Mouse (Mus musculus): Measurements from ENCODE around the gene Olfr1342. TPM values are rescaled to one million over a fixed set of nuclear protein-coding genes. Genes with fewer than 3 reads are reported as not detected.

Gene Olfr1342
- polyA plus RNA-seq, 1 experiment from 2014 or later, result not detected

Other genes starting within 250 kb of the Olfr1342 start
- gene Mpl, start 235.2 kb downstream of the Olfr1342 start, polyA plus RNA-seq (2014; fragmentation: Nextera tagmentation; extraction: Ambion mirVana), result 3.7 and 4.4 TPM in 2 replicates
- 34.6 and 40.9 TPM in 2 replicates for gene Tie1, start 202.7 kb downstream of the Olfr1342 start, polyA plus RNA-seq (2014; fragmentation: Nextera tagmentation; extraction: Ambion mirVana)
- 0.31 and 0.39 TPM in 2 replicates for gene 2610528J11Rik, start 165.8 kb downstream of the Olfr1342 start, polyA plus RNA-seq (2014; fragmentation: Nextera tagmentation; extraction: Ambion mirVana)
- gene Tmem125, start 148.7 kb downstream of the Olfr1342 start, polyA plus RNA-seq (2014; fragmentation: Nextera tagmentation; extraction: Ambion mirVana), result 0.16 and 0.45 TPM in 2 replicates
- 1.2 and 1.5 TPM in 2 replicates for gene Cfap57, start 72.0 kb downstream of the Olfr1342 start, polyA plus RNA-seq (2014; fragmentation: Nextera tagmentation; extraction: Ambion mirVana)
- 106 and 111 TPM in 2 replicates for gene Ebna1bp2, start 72.0 kb downstream of the Olfr1342 start, polyA plus RNA-seq (2014; fragmentation: Nextera tagmentation; extraction: Ambion mirVana)
- not detected in 2 replicates for gene Olfr62, start 33.8 kb downstream of the Olfr1342 start, polyA plus RNA-seq (2014; fragmentation: Nextera tagmentation; extraction: Ambion mirVana)
- gene Olfr1341, start 10.8 kb upstream of the Olfr1342 start, polyA plus RNA-seq (2014; fragmentation: Nextera tagmentation; extraction: Ambion mirVana), result not detected in 2 replicates
- gene Olfr1340, start 27.4 kb upstream of the Olfr1342 start, polyA plus RNA-seq (2014; fragmentation: Nextera tagmentation; extraction: Ambion mirVana), result not detected in 2 replicates
- gene Olfr1339, start 39.4 kb upstream of the Olfr1342 start, polyA plus RNA-seq (2014; fragmentation: Nextera tagmentation; extraction: Ambion mirVana), result not detected in 2 replicates
- not detected in 2 replicates for gene Olfr1338, start 66.0 kb upstream of the Olfr1342 start, polyA plus RNA-seq (2014; fragmentation: Nextera tagmentation; extraction: Ambion mirVana)
- gene Olfr1337, start 89.8 kb upstream of the Olfr1342 start, polyA plus RNA-seq (2014; fragmentation: Nextera tagmentation; extraction: Ambion mirVana), result not detected in 2 replicates
- not detected in 2 replicates for gene Olfr1335, start 117.2 kb upstream of the Olfr1342 start, polyA plus RNA-seq (2014; fragmentation: Nextera tagmentation; extraction: Ambion mirVana)
- not detected in 2 replicates for gene Olfr1333, start 143.5 kb upstream of the Olfr1342 start, polyA plus RNA-seq (2014; fragmentation: Nextera tagmentation; extraction: Ambion mirVana)
- gene Olfr1331, start 171.9 kb upstream of the Olfr1342 start, polyA plus RNA-seq (2014; fragmentation: Nextera tagmentation; extraction: Ambion mirVana), result not detected in 2 replicates
- gene Olfr1330, start 195.8 kb upstream of the Olfr1342 start, polyA plus RNA-seq (2014; fragmentation: Nextera tagmentation; extraction: Ambion mirVana), result not detected in 2 replicates
- not detected in 2 replicates for gene Olfr1329, start 224.7 kb upstream of the Olfr1342 start, polyA plus RNA-seq (2014; fragmentation: Nextera tagmentation; extraction: Ambion mirVana)
- 0.04 TPM in 1 of 2 replicates, not detected in the other for gene Olfr1328, start 245.9 kb upstream of the Olfr1342 start, polyA plus RNA-seq (2014; fragmentation: Nextera tagmentation; extraction: Ambion mirVana)